Mouse (Mus musculus) kidney, adult 11 months (tissue): ENCODE data around the gene Izumo4.

Experiments
- DNase-seq: peaks from one replicate; pipeline ENCODE4 v3.0.0; 2022

Izumo4 gene

DNA sequence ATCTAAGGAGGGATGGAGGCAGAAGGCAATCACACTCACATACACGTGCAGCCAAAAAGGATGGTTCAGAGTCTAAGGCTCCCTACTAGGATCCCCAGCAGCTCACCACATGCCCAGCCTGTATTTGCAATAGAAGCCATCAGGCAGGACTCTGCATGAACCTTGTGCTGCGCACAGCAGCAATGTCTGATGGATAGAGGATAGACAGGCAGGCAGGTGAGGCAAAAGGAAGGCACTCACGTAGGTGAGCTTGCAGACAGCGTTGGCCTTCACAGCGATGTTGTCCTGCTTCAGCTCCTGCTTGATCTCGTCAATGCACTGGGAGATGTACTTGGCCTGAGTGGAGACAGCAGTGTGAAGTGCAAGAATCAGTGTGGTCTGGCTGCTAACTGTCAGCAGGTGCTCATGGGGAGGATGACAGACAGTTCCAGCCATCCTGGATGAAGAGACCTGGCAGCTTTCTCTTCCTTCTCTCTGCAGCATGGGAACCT is 30.7 kb downstream of the Izumo4 start:
- no peak for DNase-seq

DNA sequence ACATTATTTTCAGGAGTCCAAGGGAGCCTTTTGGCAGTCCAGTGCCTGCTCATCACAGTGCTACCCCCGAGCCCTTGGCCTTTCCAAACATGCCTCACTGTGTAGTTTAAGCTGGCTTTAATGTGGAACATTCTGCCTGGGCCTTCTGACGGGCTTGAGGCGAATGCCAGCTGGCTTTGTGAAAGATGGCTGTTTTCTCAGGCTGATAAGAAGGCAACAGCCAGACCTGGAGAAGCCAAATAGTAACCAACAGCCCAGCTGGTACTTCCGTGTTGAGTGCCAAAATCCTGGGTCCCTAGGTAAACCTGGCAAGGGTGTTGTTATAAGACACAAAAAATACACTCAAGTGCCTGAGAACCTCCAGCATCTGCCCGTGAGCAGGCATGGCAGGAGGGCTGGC is 34.7 kb downstream of the Izumo4 start:
- no peak for DNase-seq

DNA sequence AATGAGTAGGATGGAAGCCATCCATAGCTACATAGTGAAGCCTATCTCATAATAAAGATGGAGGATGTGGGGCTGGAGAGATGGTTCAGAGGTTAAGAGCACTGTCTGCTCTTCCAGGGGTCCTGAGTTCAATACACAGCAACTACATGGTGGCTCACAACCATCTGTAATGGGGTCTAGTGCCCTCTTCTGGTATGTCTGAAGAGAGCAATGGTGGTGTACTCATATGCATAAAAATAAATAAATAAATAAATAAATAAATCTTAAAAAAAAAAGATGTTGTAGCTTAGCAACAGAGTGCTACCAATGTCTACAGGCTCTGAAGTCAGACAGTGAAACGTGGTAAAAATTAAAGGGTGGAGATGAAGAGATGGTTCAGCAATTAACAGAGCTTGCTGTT is 36.7 kb downstream of the Izumo4 start:
- DNase-seq = no peak

DNA sequence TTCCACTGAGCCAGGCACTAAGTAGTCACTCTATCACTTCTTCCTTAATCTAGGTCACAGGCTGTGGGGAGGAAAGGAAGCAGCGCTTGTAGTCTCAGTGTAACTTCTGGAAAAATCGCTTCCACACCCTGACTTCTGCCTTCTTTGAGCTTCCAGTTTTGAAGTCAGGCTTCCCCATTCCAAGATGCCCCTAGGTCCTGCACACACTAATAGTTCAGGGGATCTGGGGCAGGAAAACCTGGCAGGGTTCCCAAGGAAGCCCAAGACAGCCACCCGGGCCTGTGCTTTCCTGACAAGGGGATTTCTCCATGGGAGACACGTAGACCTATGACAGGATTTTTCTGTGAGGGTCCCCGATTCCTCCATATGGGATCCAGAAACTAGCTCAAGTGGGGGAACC is 39.2 kb downstream of the Izumo4 start:
- peak; percentile 32 for DNase-seq

DNA sequence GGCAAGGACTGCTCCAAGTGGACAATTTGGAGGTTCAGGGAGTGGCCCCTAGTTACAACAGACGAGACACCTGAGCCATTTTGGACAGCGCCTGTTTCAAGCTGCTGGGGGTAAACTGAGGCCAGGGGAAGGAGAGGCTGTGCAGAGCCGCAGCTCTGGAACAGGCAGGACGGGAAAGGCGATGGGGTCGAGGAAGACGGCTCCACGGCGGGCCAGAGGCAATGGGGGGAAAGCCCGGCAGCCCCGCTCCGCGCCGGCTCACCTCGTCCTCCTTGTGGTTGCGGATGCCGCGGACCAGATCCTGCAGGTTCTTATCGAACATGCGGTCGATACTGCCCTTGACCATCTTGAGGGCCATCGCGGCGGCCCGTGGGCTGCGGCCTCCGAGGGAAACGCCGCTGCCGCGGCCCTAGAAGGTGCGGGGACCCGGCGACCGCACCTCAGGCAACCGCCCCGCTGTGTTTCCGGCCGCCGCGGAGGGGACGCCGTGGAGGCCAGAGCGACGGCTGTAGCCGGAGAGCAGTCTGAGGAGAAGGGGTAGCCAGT is 39.7 kb downstream of the Izumo4 start:
- no peak for DNase-seq

DNA sequence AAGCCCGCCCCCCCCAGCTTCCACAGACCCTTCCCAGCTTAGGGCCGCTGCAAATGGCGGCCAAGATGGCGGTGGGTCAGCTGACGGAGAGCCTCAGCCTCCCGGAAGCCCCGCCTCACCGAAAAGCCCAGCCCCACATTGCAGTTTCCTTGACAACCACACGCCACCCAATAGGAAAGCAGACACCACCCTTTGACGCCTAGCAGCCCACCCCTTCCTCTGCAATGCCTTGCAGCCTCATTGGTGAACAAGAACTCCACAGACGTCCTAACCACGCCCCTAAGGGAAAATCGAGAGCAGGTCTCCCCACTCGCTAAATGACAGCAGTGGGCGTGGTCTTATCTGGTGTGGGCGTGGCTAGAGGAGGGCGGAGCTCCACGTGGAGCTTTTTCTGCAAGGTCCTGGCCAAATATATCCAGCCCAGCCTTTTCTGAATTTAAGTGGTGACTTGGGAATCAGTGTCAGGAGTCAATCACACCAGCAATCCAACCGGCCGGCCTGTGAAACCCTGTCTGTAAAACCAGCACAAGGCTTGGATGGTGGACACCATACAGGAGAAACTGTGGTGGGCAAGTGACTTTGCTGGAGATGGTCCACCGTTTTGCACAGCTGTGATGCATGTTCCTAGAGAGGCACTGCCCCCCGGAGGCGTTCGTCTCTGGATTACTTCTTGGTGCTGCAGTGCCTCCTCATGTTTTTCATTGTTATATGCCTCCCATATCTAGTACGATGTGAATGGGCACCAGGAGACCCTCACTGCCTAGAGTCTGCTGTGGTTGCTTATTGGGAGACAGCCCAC is 40.4 kb downstream of the Izumo4 start, which contains the start of gene Ap3d1:
TSS of gene Ap3d1 (minus strand) at position 85 of the 799 bp plus-strand sequence.
- DNase-seq = peak; percentile 100

DNA sequence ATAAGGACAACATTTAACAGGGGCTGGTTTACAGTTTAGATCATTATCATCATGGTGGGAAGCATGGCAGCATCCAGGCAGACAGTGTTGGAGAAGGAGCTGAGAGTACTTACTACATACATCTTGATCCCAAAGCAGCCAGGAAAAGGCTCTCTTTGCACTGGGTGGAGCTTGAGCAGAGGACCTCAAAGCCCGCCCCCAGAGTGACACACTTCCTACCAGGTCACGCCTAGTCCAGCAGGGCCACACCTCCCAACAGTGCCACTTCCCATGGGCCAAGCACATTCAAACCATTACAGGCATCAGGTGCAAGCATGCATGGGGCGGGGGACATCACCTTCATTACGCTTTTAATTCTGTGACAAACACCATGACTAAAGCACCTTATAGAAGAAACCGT is 42.3 kb downstream of the Izumo4 start:
- DNase-seq = peak; percentile 72

DNA sequence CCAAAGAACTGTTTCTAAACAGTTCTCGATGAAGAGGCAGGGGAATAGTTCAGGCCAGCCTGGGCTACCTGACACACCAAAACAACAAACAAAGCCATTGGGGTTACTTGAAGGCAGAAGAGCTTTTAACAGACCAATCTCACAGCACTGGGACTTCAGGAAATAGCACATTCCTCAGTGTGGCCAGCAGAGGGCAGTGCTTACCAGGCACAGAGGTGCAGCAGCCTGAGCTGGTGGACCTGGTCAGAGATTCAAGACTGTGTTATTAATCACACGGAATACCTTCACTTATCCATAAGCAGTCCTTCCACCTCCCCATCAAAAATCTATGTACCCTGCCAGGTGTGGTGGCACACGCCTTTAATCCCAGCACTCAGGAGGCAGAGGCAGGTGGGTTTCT is 45.4 kb downstream of the Izumo4 start:
- DNase-seq = peak; percentile 65

DNA sequence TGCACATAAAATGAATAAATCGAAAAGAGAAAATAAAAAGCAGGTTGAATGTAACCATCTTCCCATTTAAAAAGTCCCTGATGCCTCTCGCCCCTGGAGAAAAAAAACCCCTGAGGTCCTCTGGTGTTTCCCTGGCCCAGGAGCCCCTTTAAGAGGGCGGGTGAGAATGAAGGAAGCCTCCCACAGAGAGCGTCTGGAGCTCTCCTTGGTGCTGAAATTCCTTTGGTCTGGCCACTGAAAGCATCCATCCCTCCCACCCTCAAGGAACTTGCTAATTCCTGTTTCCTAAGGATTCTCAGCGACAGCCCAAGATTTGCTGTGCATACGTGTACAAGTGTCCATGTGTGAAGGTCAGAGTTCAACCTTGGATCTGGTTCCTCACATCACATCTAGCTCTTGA is 46.6 kb downstream of the Izumo4 start:
- peak; percentile 30 for DNase-seq

DNA sequence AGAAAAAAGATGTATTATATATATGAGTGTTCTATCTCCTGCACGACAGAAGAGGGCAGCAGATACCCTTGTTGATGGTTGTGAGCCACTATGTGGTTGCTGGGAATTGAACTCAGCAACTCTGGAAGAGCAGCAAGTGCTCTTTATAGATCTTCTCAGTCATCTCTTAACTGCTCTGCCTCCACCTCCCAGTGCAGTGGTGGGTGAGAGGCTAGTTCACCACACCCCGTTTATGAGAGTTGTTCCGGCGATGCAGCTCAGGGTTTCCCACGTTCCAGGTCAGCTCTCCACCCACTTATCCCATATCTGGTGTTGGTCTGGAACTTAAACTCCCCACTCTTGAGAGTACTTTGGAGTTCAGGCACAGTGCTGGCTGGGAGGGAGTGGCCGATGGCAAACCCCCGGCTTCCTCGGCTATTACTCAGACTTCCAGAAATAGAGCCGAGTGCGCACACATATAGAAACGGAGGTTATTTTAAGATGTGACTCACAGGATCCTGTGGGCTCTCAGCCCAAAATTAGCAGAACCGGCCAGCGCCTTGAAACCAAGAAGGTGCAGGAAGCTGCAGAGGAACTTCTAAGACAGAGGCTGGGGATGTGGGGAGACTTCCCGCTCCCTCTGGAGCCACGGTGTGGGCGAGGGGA is 49.3 kb downstream of the Izumo4 start:
- DNase-seq = peak; percentile 70

DNA sequence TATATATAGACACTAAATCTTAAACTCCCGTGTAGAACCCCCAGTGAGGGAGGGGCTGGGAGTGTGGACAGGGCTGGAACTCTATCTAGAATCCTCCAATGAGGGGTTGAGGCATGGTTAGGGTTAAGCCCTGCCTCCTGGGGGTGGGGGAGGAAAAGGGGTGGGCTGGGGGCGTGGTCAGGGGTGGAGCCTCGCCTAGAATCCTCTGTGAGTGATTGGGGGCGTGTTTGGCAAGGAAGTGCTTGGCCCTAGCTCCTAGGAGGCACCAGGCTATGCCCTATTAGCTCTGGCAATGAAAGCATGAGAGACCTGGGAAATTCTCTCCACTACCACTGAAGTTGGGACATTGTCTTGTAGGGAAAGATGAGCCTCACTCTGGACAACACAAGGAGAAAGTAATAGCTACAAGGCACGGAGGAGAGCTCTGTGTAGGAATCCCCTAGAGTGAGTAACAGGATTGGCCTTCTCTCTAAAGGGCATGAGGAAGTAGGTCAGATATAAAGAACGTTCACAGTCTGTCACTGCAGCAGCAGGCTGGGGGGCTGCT is 50.2 kb downstream of the Izumo4 start:
- peak; percentile 74 for DNase-seq

DNA sequence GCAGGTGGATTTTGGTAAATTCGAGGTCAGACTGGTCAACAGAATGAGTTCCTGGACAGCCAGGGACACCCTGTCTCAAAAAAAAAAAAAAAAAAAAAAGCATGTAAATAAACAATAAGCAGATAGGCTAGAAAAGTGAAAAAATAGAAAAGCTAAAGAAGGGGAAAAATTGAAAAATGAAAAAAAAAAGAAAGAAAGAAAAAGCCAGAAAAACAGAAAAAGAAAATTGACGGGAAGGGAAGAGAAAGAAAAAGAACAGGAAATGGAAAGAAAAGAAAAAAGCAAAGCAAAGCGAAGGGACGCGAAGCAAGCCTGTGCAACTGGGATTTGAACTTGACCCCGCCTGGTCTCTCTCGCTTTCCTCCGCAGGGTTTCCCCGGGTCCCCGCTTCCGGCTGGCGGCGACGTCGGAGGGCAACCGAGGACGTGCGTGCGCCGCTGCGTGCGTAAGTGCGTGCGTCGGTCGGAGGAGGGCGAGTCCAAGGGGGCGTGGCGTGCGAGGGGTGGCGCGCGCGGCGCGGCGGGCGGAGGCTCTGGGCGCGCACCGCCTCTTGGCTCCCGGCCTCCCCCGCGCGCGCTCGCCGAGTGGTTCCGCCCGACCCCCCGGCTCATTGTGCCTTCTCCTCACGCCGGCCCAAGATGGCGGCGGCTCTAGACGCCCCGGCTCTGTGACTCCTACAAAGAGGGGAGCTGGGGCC is 52.8 kb downstream of the Izumo4 start, which contains the start of gene Dot1l:
TSS of gene Dot1l (plus strand) at position 613 of the 697 bp plus-strand sequence.
- peak; percentile 96 for DNase-seq
